Comparison of ENCODE assay signal across 16 mouse cellular contexts in the genomic region with DNA sequence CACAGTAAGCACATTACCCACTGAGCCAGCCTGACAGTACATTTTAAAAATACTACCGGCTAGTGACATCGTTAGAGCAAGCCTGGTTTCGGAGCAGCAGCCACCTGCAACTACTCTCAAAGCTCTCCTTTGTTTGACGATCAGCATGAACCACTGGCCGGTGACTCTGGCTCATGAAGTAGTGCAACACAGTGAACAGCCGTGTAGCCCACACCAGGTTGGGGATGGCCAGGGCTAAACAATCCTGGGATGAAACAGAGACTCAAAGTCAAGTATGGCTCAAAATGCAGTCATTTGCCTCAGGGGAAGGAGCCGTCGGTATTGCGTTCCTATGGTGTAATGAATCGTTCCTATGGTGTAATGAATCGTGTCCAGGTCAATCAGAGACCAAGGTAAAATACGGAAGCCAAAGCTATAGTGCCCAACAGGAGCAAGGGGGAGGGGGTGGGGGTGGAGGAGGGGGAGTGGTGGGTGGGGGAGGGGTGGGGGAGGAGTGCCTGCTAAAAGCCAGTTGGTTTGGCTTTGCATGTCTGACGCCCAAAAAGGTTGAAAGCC. TPM values are rescaled to one million over a fixed set of nuclear protein-coding genes. Genes with fewer than 3 reads are reported as not detected.
DNase-seq lines count a peak whose midpoint lies in the region; ATAC-seq and TF ChIP-seq lines count a peak whose summit lies in the region.
"Had no signal": no experiment of that assay in that cellular context is flagged by ENCODE, and none has a peak within 500 bp of the region (broad histone marks: within the 10 kb centered on the region; RNA-seq: fewer than 3 reads in every experiment).

No protein-coding gene starts in this region.

- peaks cover 40% of the 10 kb centered on the region for H3K36me3 ChIP-seq in hindbrain, embryonic 10.5 days
- H3K36me3 ChIP-seq in hindbrain, embryonic 16.5 days (ENCODE audit: control insufficient read depth, insufficient read depth, low read length), result no peaks in the 10 kb centered on the region
- H3K36me3 ChIP-seq in liver, postnatal 0 days (replicated peaks; ENCODE audit: insufficient read depth, low read length), result peaks cover 4% of the 10 kb centered on the region; the same call in 1 of the 2 replicates
- H3K36me3 ChIP-seq: stomach, embryonic 15.5 days had no signal

- H3K27me3 ChIP-seq in hindbrain, embryonic 10.5 days (ENCODE audit: insufficient read depth, poor library complexity, severe bottlenecking), result no peaks in the 10 kb centered on the region
- no peaks in the 10 kb centered on the region for H3K27me3 ChIP-seq in hindbrain, embryonic 16.5 days (replicated peaks; ENCODE audit: control insufficient read depth, insufficient read depth, low read length)
- H3K27me3 ChIP-seq in liver, postnatal 0 days (ENCODE audit: insufficient read depth, low read length), result no peaks in the 10 kb centered on the region
- H3K27me3 ChIP-seq: neural tube, embryonic 12.5 days; stomach, embryonic 15.5 days had no signal

- no peak for TF ChIP-seq POLR2A in cortical plate, adult 2 months (IDR thresholded peaks at IDR 0.05; ENCODE audit: extremely low read depth, insufficient read depth, low read length)

- TF ChIP-seq CTCF in liver, postnatal 0 days (IDR thresholded peaks at IDR 0.05; ENCODE audit: low read depth), result no peak
- TF ChIP-seq CTCF in cortical plate, adult 2 months (IDR thresholded peaks at IDR 0.05; ENCODE audit: extremely low read depth, insufficient read depth, low read length), result no peak

- DNase-seq in hindbrain, embryonic 10.5 days (ENCODE audit: low spot score), result no peak
- peak; percentile 13 for DNase-seq in liver, postnatal 0 days
- DNase-seq in liver, result no peak
- DNase-seq in lung, postnatal 10 days, result no peak
- DNase-seq: adrenal gland, postnatal 25 days; cerebellum, adult 9-11 months; embryo, embryonic 11 days; kidney, postnatal 14 days had no signal

- H3K27ac ChIP-seq in hindbrain, embryonic 10.5 days, result 0 out of 2 replicates have a peak overlapping the region, but pooled peaks have one; percentile 35
- H3K27ac ChIP-seq in hindbrain, embryonic 16.5 days (ENCODE audit: low read depth, low read length), result no peak overlapping the region
- peak overlapping the region; percentile 57 for H3K27ac ChIP-seq in liver, postnatal 0 days (ENCODE audit: low read depth)
- 0 out of 2 replicates have a peak overlapping the region, but pooled peaks have one; percentile 17 for H3K27ac ChIP-seq in cortical plate, adult 2 months (ENCODE audit: insufficient read depth, low read length)
- H3K27ac ChIP-seq: liver, embryonic 14.5 days; neural tube, embryonic 12.5 days; stomach, embryonic 15.5 days had no signal

- H3K9ac ChIP-seq in hindbrain, embryonic 16.5 days (ENCODE audit: low read depth, low read length), result no peak overlapping the region
- no peak overlapping the region for H3K9ac ChIP-seq in liver, postnatal 0 days (replicated peaks)
- H3K9ac ChIP-seq: liver, embryonic 14.5 days; neural tube, embryonic 12.5 days; stomach, embryonic 15.5 days had no signal

- ATAC-seq in hindbrain, embryonic 16.5 days, result no peak
- no peak for ATAC-seq in liver, postnatal 0 days
- peak; percentile 49 for ATAC-seq in megakaryocyte, adult 5-6 weeks (ENCODE audit: poor library complexity, severe bottlenecking)
- no peak for ATAC-seq in frontal cortex, adult (ENCODE audit: low TSS enrichment)
- ATAC-seq: midbrain, embryonic 16.5 days had no signal

- 81% methylated on average over 13 of the region's 13 CpGs for WGBS in hindbrain, embryonic 10.5 days
- 56% methylated on average over 13 of the region's 13 CpGs for WGBS in hindbrain, embryonic 16.5 days
- WGBS in liver, postnatal 0 days (ENCODE audit: insufficient replicate concordance), result 73% methylated on average over 13 of the region's 13 CpGs

- no peak overlapping the region for H3K4me3 ChIP-seq in hindbrain, embryonic 10.5 days
- no peak overlapping the region for H3K4me3 ChIP-seq in hindbrain, embryonic 16.5 days (ENCODE audit: low read length)
- H3K4me3 ChIP-seq in liver, postnatal 0 days (ENCODE audit: low read depth, low read length), result no peak overlapping the region
- no peak overlapping the region for H3K4me3 ChIP-seq in cortical plate, adult 2 months (ENCODE audit: insufficient read depth, low read length)
- H3K4me3 ChIP-seq: neural tube, embryonic 12.5 days; stomach, embryonic 15.5 days had no signal

- TF ChIP-seq EP300 in liver, postnatal 0 days (IDR thresholded peaks at IDR 0.05; ENCODE audit: low read depth), result no peak

- H3K4me2 ChIP-seq in hindbrain, embryonic 16.5 days (ENCODE audit: low read length), result no peak overlapping the region
- H3K4me2 ChIP-seq in liver, postnatal 0 days (ENCODE audit: low read depth, low read length), result peak overlapping the region; percentile 27; the same call in 1 of the 2 replicates
- H3K4me2 ChIP-seq: neural tube, embryonic 12.5 days; stomach, embryonic 15.5 days had no signal

- peaks cover 22% of the 10 kb centered on the region for H3K4me1 ChIP-seq in hindbrain, embryonic 10.5 days (replicated peaks)
- H3K4me1 ChIP-seq in hindbrain, embryonic 16.5 days (ENCODE audit: control insufficient read depth, insufficient read depth, low read depth, low read length), result peaks cover 7% of the 10 kb centered on the region
- peaks cover 3% of the 10 kb centered on the region; the same call in 1 of the 2 replicates for H3K4me1 ChIP-seq in liver, postnatal 0 days (ENCODE audit: insufficient read depth)
- H3K4me1 ChIP-seq in cortical plate, adult 2 months (ENCODE audit: control insufficient read depth, insufficient read depth, low read length), result peaks cover 5% of the 10 kb centered on the region; the same call in 1 of the 2 replicates
- H3K4me1 ChIP-seq: stomach, embryonic 15.5 days had no signal

- 0 out of 2 replicates have a peak, but pooled peaks cover 2% of the 10 kb centered on the region for H3K9me3 ChIP-seq in hindbrain, embryonic 10.5 days
- H3K9me3 ChIP-seq in hindbrain, embryonic 16.5 days (ENCODE audit: control insufficient read depth, low read length), result no peaks in the 10 kb centered on the region
- no peaks in the 10 kb centered on the region for H3K9me3 ChIP-seq in liver, postnatal 0 days (ENCODE audit: low read length)
- H3K9me3 ChIP-seq: neural tube, embryonic 12.5 days; stomach, embryonic 15.5 days had no signal

RNA-seq across cellular contexts. Expression of a gene that starts 17.2 kb away (rescaled TPM):
- 11.5 and 13.0 TPM in 2 replicates for polyA plus RNA-seq in hindbrain, embryonic 10.5 days (2016; fragmentation: Nextera tagmentation; extraction: Ambion mirVana)
- 16.3 and 18.3 TPM in 2 replicates for polyA plus RNA-seq in hindbrain, embryonic 16.5 days (2015; fragmentation: Nextera tagmentation; extraction: Ambion mirVana)
- 6.2 and 6.7 TPM in 2 replicates for polyA plus RNA-seq in liver, postnatal 0 days (2015; fragmentation: Nextera tagmentation; extraction: Ambion mirVana)
- 133 and 138 TPM in 2 replicates for polyA plus RNA-seq in cortical plate, adult 2 months (2012; rRNA removed)
- 17.5 and 18.8 TPM in 2 replicates for total RNA-seq in megakaryocyte, adult 5-6 weeks (2015)
- total RNA-seq in megakaryocyte, adult 5-6 weeks (2017), result 20.9 and 23.1 TPM in 2 replicates
